ENCODE assay signal across 11 mouse cellular contexts in the genomic region with DNA sequence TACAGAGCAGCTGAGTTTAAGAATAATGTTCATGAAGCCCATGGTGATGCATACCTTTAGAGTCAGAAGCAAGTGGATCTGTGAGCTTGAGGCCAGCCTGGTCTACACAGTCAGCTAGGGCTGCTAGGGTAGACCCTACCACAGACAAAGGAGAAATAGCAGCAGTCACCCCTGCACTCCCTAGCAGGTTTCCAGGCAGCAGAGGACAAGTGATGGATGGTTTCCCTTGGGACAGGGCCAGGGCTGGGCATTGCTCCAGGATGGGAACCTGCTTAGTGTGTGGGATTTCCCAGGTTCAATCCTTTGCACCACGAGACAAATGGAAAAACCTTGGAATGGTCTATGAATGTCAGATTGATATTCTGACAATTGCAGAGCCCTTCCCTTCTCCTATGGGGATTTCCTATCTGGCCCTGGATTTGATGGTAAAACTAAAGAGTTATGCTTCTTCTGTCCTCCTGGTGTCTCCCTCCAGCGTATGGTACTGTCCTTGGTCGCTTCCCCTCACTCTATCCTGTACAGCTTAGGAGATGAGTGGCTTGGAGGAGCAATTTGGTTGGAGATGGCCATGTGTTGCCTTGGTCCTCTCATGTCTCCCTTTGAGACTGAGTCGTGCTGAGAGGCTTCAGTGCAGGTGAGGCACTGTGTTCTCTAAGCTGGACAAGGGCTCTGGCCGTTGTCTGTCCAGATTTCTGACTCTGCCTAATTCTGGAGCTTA. TPM values are rescaled to one million over a fixed set of nuclear protein-coding genes. Genes with fewer than 3 reads are reported as not detected.
DNase-seq lines count a peak whose midpoint lies in the region; ATAC-seq and TF ChIP-seq lines count a peak whose summit lies in the region.
"Had no signal": no experiment of that assay in that cellular context is flagged by ENCODE, and none has a peak within 500 bp of the region (broad histone marks: within the 10 kb centered on the region; RNA-seq: fewer than 3 reads in every experiment).

No protein-coding gene starts in this region.

- TF ChIP-seq CTCF in lung, postnatal 0 days (IDR thresholded peaks at IDR 0.05): peak; percentile 22; the same call in 1 of the 2 replicates

- H3K27ac ChIP-seq in heart, embryonic 13.5 days (replicated peaks): no peak overlapping the region
- H3K27ac ChIP-seq in heart, embryonic 11.5 days (ENCODE audit: low read depth, low read length): no peak overlapping the region
- H3K27ac ChIP-seq in lung, postnatal 0 days (ENCODE audit: low read length): no peak overlapping the region
- H3K27ac ChIP-seq: liver, embryonic 15.5 days had no signal

- H3K36me3 ChIP-seq in heart, embryonic 13.5 days: peaks cover 30% of the 10 kb centered on the region
- H3K36me3 ChIP-seq in heart, embryonic 11.5 days (ENCODE audit: control insufficient read depth, insufficient read depth, low read length): no peaks in the 10 kb centered on the region
- H3K36me3 ChIP-seq in lung, postnatal 0 days (ENCODE audit: insufficient read depth, low read length): no peaks in the 10 kb centered on the region

- ATAC-seq in heart, embryonic 13.5 days (ENCODE audit: extremely low read depth, insufficient number of reproducible peaks, low FRiP score, low TSS enrichment): 0 out of 2 replicates have a peak, but pooled peaks have one; percentile 54
- no peak for ATAC-seq in heart, embryonic 11.5 days (replicated peaks; ENCODE audit: insufficient number of reproducible peaks, low FRiP score, low TSS enrichment)
- ATAC-seq in lung, postnatal 0 days: peak; percentile 65

- no peak overlapping the region for H3K9ac ChIP-seq in heart, embryonic 13.5 days
- no peak overlapping the region for H3K9ac ChIP-seq in heart, embryonic 11.5 days (ENCODE audit: low read depth, low read length)
- H3K9ac ChIP-seq in lung, postnatal 0 days (replicated peaks; ENCODE audit: low read depth): no peak overlapping the region
- H3K9ac ChIP-seq: liver, embryonic 15.5 days had no signal

- no peak for TF ChIP-seq EP300 in lung, postnatal 0 days (IDR thresholded peaks at IDR 0.05)

- WGBS in heart, embryonic 13.5 days: 63% methylated on average over 5 of the region's 5 CpGs
- 72% methylated on average over 5 of the region's 5 CpGs for WGBS in heart, embryonic 11.5 days (ENCODE audit: insufficient replicate concordance)
- whole genome bisulfite sequencing in lung, postnatal 0 days: 56% methylated on average over 5 of the region's 5 CpGs

- H3K4me1 ChIP-seq in heart, embryonic 13.5 days: no peaks in the 10 kb centered on the region
- H3K4me1 ChIP-seq in heart, embryonic 11.5 days (ENCODE audit: control insufficient read depth, insufficient read depth, low read length): no peaks in the 10 kb centered on the region
- no peaks in the 10 kb centered on the region for H3K4me1 ChIP-seq in lung, postnatal 0 days (ENCODE audit: insufficient read depth, low read depth, low read length)
- H3K4me1 ChIP-seq: liver, embryonic 15.5 days had no signal

- H3K4me3 ChIP-seq in heart, embryonic 13.5 days: no peak overlapping the region
- no peak overlapping the region for H3K4me3 ChIP-seq in heart, embryonic 11.5 days (ENCODE audit: low read depth, low read length)
- H3K4me3 ChIP-seq in lung, postnatal 0 days (ENCODE audit: low read depth, low read length): no peak overlapping the region
- H3K4me3 ChIP-seq: liver, embryonic 15.5 days had no signal

- peak; percentile 63 for DNase-seq in adipocyte (ENCODE audit: low spot score)
- peak; percentile 45 for DNase-seq in heart, postnatal 4 days
- peak; percentile 16 for DNase-seq in lung, postnatal 0 days (ENCODE audit: low spot score)
- DNase-seq in c-Kit-positive CD71-positive TER-119-positive erythroid progenitor cells, embryonic 14.5 days (ENCODE audit: low spot score): no peak
- no peak for DNase-seq in embryo, embryonic 10 days (ENCODE audit: low spot score)
- no peak for DNase-seq in thymus, postnatal 10 days (ENCODE audit: low spot score in 2 of 2)
- DNase-seq: retina, postnatal 1 day had no signal

- no peak overlapping the region for H3K4me2 ChIP-seq in heart, embryonic 13.5 days
- no peak overlapping the region for H3K4me2 ChIP-seq in heart, embryonic 11.5 days
- H3K4me2 ChIP-seq in lung, postnatal 0 days (replicated peaks; ENCODE audit: low read depth, low read length): no peak overlapping the region
- H3K4me2 ChIP-seq: liver, embryonic 15.5 days had no signal

- no peaks in the 10 kb centered on the region for H3K9me3 ChIP-seq in heart, embryonic 13.5 days
- no peaks in the 10 kb centered on the region for H3K9me3 ChIP-seq in heart, embryonic 11.5 days (replicated peaks; ENCODE audit: control insufficient read depth, low read length)
- H3K9me3 ChIP-seq in lung, postnatal 0 days (ENCODE audit: low read length): no peaks in the 10 kb centered on the region
- H3K9me3 ChIP-seq: liver, embryonic 15.5 days had no signal

- H3K27me3 ChIP-seq in heart, embryonic 13.5 days (replicated peaks): no peaks in the 10 kb centered on the region
- no peaks in the 10 kb centered on the region for H3K27me3 ChIP-seq in heart, embryonic 11.5 days (ENCODE audit: control insufficient read depth, insufficient read depth, low read length)
- H3K27me3 ChIP-seq in lung, postnatal 0 days (replicated peaks; ENCODE audit: insufficient read depth, low read length): no peaks in the 10 kb centered on the region
- H3K27me3 ChIP-seq: liver, embryonic 15.5 days had no signal

RNA-seq across cellular contexts. Expression of gene Fancd2os, which starts 13.9 kb away (rescaled TPM):
- 0.13 TPM in 1 of 2 replicates, not detected in the other for polyA plus RNA-seq in heart, embryonic 13.5 days (2015; fragmentation: Nextera tagmentation; extraction: Ambion mirVana)
- 0.41 and 0.57 TPM in 2 replicates for polyA plus RNA-seq in heart, embryonic 11.5 days (2014; fragmentation: Nextera tagmentation; extraction: Ambion mirVana)
- total RNA-seq in heart, postnatal 4 days (2021): not detected
- 0.18 TPM in 1 of 2 replicates, not detected in the other for polyA plus RNA-seq in lung, postnatal 0 days (2015; fragmentation: Nextera tagmentation; extraction: Ambion mirVana)
- polyA plus RNA-seq: gonadal fat pad, adult 2 months; liver, embryonic 15.5 days had no signal

RNA-seq across cellular contexts. Expression of gene Brk1, which starts 17.9 kb away (rescaled TPM):
- 162 and 177 TPM in 2 replicates for polyA plus RNA-seq in heart, embryonic 13.5 days (2015; fragmentation: Nextera tagmentation; extraction: Ambion mirVana)
- 186 and 188 TPM in 2 replicates for polyA plus RNA-seq in heart, embryonic 11.5 days (2014; fragmentation: Nextera tagmentation; extraction: Ambion mirVana)
- total RNA-seq in heart, postnatal 4 days (2021): 100 to 1,000 TPM; 101 to 102 TPM
- 215 and 225 TPM in 2 replicates for polyA plus RNA-seq in lung, postnatal 0 days (2015; fragmentation: Nextera tagmentation; extraction: Ambion mirVana)

RNA-seq across cellular contexts. Expression of gene Vhl, which starts 37.1 kb away (rescaled TPM):
- polyA plus RNA-seq in heart, embryonic 13.5 days (2015; fragmentation: Nextera tagmentation; extraction: Ambion mirVana): 24.2 and 28.9 TPM in 2 replicates
- 31.2 and 40.9 TPM in 2 replicates for polyA plus RNA-seq in heart, embryonic 11.5 days (2014; fragmentation: Nextera tagmentation; extraction: Ambion mirVana)
- total RNA-seq in heart, postnatal 4 days (2021): 10 to 100 TPM; 13.6 to 18.6 TPM
- 28.2 and 30.6 TPM in 2 replicates for polyA plus RNA-seq in lung, postnatal 0 days (2015; fragmentation: Nextera tagmentation; extraction: Ambion mirVana)

RNA-seq across cellular contexts. Expression of gene Irak2, which starts 51.6 kb away (rescaled TPM):
- 5.2 and 6.2 TPM in 2 replicates for polyA plus RNA-seq in heart, embryonic 13.5 days (2015; fragmentation: Nextera tagmentation; extraction: Ambion mirVana)
- 6.7 and 7.2 TPM in 2 replicates for polyA plus RNA-seq in heart, embryonic 11.5 days (2014; fragmentation: Nextera tagmentation; extraction: Ambion mirVana)
- total RNA-seq in heart, postnatal 4 days (2021): 10 to 100 TPM in 1 of 2 experiments, 1 to 10 TPM in 1; 8.9 to 11.1 TPM
- 15.6 and 16.1 TPM in 2 replicates for polyA plus RNA-seq in lung, postnatal 0 days (2015; fragmentation: Nextera tagmentation; extraction: Ambion mirVana)

RNA-seq across cellular contexts. Expression of gene Fancd2, which starts 55.1 kb away (rescaled TPM):
- 7.7 and 8.0 TPM in 2 replicates for polyA plus RNA-seq in heart, embryonic 13.5 days (2015; fragmentation: Nextera tagmentation; extraction: Ambion mirVana)
- polyA plus RNA-seq in heart, embryonic 11.5 days (2014; fragmentation: Nextera tagmentation; extraction: Ambion mirVana): 11.5 and 12.6 TPM in 2 replicates
- 10 to 100 TPM in 1 of 2 experiments, 1 to 10 TPM in 1; 7.9 to 10.2 TPM for total RNA-seq in heart, postnatal 4 days (2021)
- polyA plus RNA-seq in lung, postnatal 0 days (2015; fragmentation: Nextera tagmentation; extraction: Ambion mirVana): 0.53 and 1.0 TPM in 2 replicates

Comparison
In these comparisons a context has a peak if more than half of its experiments do, and no peak if none do; other contexts are left out.
1. DNase-seq: peak in adipocyte (single experiment), heart, postnatal 4 days (single experiment) and lung, postnatal 0 days (single experiment); none in c-Kit-positive CD71-positive TER-119-positive erythroid progenitor cells, embryonic 14.5 days (single experiment), embryo, embryonic 10 days (single experiment) and thymus, postnatal 10 days (0 of 2).